Mouse (Mus musculus) liver, postnatal 0 days (tissue): ENCODE results near the gene Gm17374.

Experiments
- CTCF ChIP-seq: sonication (generic); IDR thresholded peaks from 2 replicates; pipeline ENCODE4 v1.5.1; 2016; ENCODE audit warnings: antibody characterized with exemption, low read depth
- EP300 ChIP-seq: IDR thresholded peaks from 2 replicates; pipeline ENCODE4 v1.6.1; 2016; ENCODE audit warnings: antibody characterized with exemption, low read depth, mild to moderate bottlenecking

GRCm38 (mm10) chr2:140108945-140109344, 42.9 kb upstream of the Gm17374 start:
- no peak for TF ChIP-seq EP300
- no peak for TF ChIP-seq CTCF
